Mouse (Mus musculus) embryonic fibroblast, embryonic 13.5 days (primary cell): ENCODE measurements around the gene Agfg2. TPM values are rescaled to one million over a fixed set of nuclear protein-coding genes. Genes with fewer than 3 reads are reported as not detected.

Experiments used
- H3K27ac ChIP-seq: 2 replicates; pipeline ENCODE4 v1.5.1; 2012; ENCODE audit warnings: low read length, control low read depth, inconsistent platforms; ENCODE audit not compliant: insufficient read depth
- H3K4me1 ChIP-seq: 2 replicates; pipeline ENCODE4 v1.6.1; 2011; ENCODE audit warnings: low read length; ENCODE audit not compliant: control insufficient read depth, insufficient read depth
- H3K4me3 ChIP-seq: 2 replicates; pipeline ENCODE4 v1.5.1; 2011; ENCODE audit warnings: mild to moderate bottlenecking, control low read depth, low read length; ENCODE audit not compliant: insufficient read depth
- CTCF ChIP-seq: IDR thresholded peaks from 2 replicates; pipeline ENCODE4 v1.5.1; 2011; ENCODE audit warnings: mild to moderate bottlenecking, control low read depth, low read length, moderate library complexity, borderline replicate concordance; ENCODE audit not compliant: insufficient read depth
- POLR2A ChIP-seq: IDR thresholded peaks from 2 replicates; pipeline ENCODE4 v1.6.1; 2011; ENCODE audit warnings: low read depth, mild to moderate bottlenecking, control low read depth, low read length, moderate library complexity
- polyA plus RNA-seq: library from polyadenylated mRNA; stranded (reverse); fragments of >200 nt; gene quantifications from 2 replicates; pipeline ENCODE4 v1.2.4, GENCODE M21; 2011; ENCODE audit warnings: low read depth; ENCODE audit not compliant: missing spikeins, insufficient read length

The Agfg2 gene
- polyA plus RNA-seq, 1 experiment, result 22.0 TPM

DNA sequence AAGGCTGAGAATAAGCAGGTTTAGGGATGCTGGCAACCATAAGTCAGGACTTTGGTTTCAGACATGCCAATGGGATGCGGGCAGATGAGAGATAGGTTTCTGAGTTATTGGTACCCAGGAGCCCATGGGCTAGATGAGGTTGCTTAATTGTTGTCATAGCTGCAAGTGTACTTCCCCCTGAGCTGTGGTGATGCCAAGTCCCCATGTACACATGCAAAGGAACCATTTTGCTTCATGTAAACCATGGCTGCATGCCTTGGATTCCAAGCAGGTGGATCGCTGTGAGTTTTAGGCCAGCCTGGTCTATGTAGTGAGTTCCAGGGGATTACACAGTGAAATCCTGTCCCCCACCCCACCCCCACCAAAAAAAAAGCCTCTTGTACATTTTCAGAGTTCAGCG, 1.1 kb upstream of the Agfg2 start:
- no peak overlapping the region for H3K27ac ChIP-seq
- no peak overlapping the region for H3K4me3 ChIP-seq
- no peaks in the 10 kb centered on the region for H3K4me1 ChIP-seq
- TF ChIP-seq CTCF, result no peak
- TF ChIP-seq POLR2A, result no peak

DNA sequence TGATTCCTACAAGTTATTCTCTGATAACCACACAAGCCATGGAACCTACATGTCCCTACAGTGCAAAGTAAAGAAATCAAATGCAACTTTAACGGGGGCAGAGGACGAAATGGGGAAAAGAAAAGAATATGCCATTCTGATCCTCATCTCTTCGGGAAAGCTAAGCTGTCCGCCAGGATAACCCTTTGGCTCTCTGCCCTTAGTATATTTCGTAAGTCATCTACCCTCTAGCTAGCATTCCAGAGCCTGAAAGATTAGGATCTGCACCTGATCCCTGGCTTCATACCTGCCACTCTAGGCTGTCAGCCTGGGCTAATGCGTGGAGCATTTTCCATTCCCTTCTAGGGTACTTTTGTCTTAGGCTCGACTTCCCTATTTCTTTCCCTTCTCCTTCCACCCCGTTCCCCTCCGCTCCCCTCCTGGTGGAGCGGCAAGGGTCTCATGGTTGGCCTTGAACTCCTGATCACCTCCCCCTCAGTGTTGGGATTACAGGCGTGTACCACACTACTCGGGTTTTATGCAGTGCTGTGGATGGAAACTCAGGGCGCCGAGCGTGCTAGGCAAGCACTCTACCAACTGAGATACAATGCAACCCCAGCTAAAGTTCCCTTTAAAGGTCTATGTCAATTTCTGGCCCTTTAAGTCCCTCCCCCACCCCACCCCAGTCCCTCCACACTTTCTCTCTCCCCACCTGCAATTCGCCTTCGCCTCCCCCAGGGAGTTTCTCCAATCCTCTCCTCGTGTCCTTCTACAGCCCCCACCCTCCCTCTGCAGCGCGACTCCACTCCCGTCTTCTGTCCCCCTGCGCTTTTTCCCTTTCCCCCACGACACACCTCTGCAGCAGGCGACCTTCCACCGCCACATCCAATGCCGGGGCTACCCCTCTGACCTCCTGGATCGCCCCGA, 885 bp downstream of the Agfg2 start:
- no peaks in the 10 kb centered on the region for H3K4me1 ChIP-seq
- TF ChIP-seq POLR2A, result no peak
- peak overlapping the region; percentile 57 for H3K4me3 ChIP-seq
- H3K27ac ChIP-seq, result no peak overlapping the region

DNA sequence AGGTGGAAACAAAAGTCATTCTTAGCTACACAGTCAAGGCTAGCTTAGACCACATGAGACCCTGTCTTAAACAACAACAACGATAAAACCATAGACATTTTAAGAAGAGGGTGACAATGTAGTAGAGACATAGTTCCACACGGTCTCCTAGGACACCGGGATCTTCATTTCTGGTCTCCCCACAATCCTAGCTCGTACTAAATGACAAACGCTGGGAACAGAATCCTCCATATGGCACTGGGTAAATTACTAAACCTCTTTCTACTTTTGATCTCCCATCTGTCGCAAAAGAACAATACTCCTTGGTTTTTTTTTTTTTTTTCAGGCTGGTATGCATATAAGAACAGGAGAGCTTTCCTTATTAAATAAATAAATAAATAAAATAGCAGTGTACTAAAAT, 2.0 kb downstream of the Agfg2 start:
- TF ChIP-seq POLR2A (no peak), CTCF (no peak)
- no peak overlapping the region for H3K27ac ChIP-seq
- H3K4me1 ChIP-seq, result no peaks in the 10 kb centered on the region
- no peak overlapping the region for H3K4me3 ChIP-seq

DNA sequence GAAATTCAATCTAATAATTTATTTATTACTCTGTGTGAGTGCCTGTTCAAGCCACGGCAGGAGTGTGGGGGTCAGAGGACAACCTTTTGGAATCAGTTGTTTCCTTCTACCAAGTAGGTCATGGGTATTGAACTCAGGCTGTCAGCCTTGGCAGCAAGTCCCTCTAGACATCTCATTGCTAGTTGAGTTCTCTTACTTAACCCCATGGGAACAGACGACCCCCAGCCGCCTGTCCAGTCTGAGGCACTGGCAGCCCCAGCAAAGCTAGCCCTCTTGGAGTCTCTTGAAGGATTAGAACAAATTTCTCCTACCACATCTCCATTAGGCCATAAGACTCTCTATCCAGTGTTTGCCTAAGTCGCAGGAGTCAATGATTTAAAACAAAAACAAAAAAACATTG, 4.8 kb downstream of the Agfg2 start:
- Histone ChIP-seq H3K4me1 (no peaks in the 10 kb centered on the region), H3K27ac (no peak overlapping the region), H3K4me3 (no peak overlapping the region)
- no peak for TF ChIP-seq POLR2A
- TF ChIP-seq CTCF, result no peak

DNA sequence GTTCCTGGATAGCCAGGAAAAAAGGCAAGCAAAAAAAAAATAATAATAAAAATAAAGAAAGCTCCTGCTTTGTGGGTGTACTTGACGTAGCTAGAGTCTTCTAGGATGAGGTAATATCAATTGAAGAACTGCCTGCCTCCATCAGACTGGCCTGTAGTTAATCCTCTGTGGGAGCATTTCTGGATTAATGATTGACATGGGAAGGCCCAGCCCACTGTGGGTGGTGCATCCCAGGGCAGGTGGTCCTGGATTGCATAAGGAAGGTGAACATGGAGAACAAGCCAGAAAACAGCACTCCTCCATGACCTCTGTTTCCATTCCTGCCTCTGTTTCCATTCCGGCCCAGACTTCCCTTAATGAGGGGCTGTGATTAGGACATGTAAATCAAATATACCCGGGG, 5.8 kb downstream of the Agfg2 start:
- no peaks in the 10 kb centered on the region for H3K4me1 ChIP-seq
- H3K27ac ChIP-seq, result no peak overlapping the region
- no peak overlapping the region for H3K4me3 ChIP-seq
- TF ChIP-seq CTCF, result no peak
- no peak for TF ChIP-seq POLR2A

DNA sequence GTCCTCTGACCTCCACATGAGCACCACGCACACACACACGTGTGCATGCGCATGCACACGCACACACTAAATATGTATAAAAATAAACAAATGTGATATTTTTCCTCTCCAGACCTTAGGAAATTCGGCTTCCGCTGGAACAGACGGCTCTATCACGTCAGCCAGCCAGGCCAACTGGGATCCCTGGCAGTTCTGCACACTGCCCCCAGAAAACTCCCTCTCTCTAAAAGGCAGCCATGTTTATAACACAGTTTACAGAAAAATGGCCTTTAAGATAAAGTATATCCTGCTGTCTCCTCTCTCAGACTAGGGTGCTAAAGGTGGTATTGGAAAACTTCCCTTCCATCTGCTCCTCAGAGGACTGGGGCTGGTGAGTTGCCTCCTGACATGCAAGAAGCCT, 6.7 kb downstream of the Agfg2 start:
- Histone ChIP-seq H3K4me1 (no peaks in the 10 kb centered on the region), H3K4me3 (no peak overlapping the region), H3K27ac (no peak overlapping the region)
- no peak for TF ChIP-seq CTCF
- TF ChIP-seq POLR2A, result no peak

DNA sequence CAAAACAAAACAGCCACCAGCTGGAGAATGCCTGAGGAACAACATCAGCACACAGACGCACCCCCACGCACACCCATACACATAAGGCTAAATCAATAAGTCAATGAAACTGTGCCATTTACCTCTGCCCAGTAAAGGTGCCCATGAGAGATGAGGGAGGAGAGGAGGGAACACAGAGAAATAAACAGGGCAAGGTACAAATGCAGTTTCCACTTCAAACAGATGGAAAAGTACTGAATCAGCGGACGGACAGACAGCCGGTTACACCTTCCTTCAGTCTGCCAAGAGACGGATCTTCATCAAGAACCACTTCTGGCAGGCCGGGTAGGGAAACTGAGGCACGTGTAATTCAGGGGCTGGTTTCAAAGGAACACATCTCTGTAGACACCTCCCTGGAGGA, 9.7 kb downstream of the Agfg2 start:
- TF ChIP-seq CTCF (no peak), POLR2A (no peak)
- H3K4me3 ChIP-seq, result no peak overlapping the region
- H3K27ac ChIP-seq, result no peak overlapping the region
- H3K4me1 ChIP-seq, result peaks cover 9% of the 10 kb centered on the region; the same call in 1 of the 2 replicates

DNA sequence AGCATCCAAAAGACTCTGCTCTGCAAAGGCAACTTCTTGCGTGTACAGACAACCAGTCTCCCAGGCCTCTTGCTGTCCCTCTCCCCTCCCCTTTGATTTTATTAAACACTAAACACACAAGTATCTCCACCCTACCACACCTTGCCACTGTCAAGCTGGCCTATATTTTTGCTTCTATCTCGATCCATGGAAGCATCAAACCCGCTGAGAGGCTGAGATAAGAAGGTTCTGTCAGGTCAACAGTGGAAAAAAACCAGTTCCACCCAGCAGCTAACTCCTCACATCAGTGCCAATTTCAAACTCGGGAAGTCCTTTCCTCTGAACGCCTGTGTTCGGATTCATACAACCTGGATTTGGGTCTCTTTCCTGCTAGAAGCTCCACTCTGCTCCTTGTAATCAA, 11.5 kb downstream of the Agfg2 start:
- Histone ChIP-seq H3K4me1 (peaks cover 9% of the 10 kb centered on the region; the same call in 1 of the 2 replicates), H3K4me3 (no peak overlapping the region), H3K27ac (no peak overlapping the region)
- no peak for TF ChIP-seq CTCF
- no peak for TF ChIP-seq POLR2A

DNA sequence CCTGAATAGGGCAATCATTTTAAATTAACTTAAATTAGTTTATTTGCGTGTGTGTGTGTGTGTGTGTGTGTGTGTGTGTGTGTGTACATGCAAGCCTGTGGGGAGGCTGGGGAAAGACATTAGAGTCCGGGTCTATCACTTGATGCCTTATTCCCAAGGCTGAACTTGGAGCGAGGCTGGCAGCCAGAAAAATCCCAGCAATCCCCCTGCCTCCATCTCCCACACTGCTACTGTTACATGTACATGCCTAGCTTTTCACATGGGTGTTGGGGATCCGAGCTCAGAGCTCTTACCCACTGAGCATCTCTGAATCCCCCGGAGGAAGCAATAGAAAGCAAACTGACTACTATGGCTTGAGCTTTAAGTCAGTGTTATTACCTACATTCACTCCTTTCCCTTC, 12.2 kb downstream of the Agfg2 start:
- no peak overlapping the region for H3K4me3 ChIP-seq
- no peak for TF ChIP-seq CTCF
- no peak for TF ChIP-seq POLR2A
- peak overlapping the region; percentile 57 for H3K27ac ChIP-seq
- H3K4me1 ChIP-seq, result peaks cover 9% of the 10 kb centered on the region; the same call in 1 of the 2 replicates

DNA sequence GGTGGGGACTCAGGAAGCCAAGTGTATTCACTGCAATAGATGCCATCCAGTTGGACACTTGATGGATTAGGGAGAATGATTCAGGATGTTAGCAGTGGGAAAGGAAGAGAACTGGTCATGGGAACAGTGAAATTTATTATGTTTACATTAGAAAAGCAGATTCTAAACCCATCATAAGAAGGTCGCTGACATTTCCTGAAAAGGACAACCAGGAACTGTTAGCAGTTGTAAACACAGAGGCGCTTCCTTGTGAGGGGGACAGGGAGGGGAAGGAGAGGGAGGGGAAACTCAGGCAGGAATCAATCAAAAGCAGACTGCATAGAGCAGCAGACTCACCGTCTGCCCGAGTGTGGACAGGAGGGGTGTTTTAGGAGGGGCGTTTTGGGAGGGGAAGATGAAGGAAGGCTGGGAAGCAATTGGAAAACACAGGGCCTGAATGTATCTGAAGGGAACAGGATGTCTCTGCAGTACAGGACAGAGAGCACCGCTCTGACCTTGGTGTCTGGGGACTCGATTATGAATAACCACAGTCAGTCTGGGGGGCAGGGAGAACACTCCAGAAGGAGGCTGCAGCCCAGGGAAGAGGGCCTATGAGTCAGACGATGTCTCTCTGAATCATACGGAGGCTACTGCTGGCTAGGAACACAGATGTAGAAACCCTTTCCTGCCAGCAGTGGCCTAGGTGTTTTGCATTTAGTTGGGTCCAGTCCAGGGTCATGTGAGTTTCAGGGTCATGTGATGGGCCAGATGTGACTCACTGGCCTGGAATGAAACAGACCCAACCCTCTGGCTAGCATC, 12.9 kb downstream of the Agfg2 start:
- Histone ChIP-seq H3K4me1 (peaks cover 9% of the 10 kb centered on the region; the same call in 1 of the 2 replicates), H3K27ac (peak overlapping the region; percentile 69), H3K4me3 (no peak overlapping the region)
- TF ChIP-seq CTCF (no peak), POLR2A (peak; percentile 58; the same call in 1 of the 2 replicates)
